Mouse (Mus musculus) stomach, postnatal 0 days (tissue): ENCODE data around the gene Rad51. TPM values are rescaled to one million over a fixed set of nuclear protein-coding genes. Genes with fewer than 3 reads are reported as not detected.
A peak's percentile ranks its signal among the peaks of the same experiment; 100 is the strongest.

ENCODE experiments used
- ATAC-seq: fragments of 200-750 bp; cut with Nextera tagmentation; 2 replicates; pipeline ENCODE4 v1.8.0; 2017; ENCODE audit not compliant: low FRiP score, low TSS enrichment
- DNase-seq: peaks from one replicate; pipeline ENCODE4 v3.0.0-alpha.2; 2016; ENCODE audit warnings: low spot score
- H3K27ac ChIP-seq: fragments of 300-500 bp; sonication (generic); replicated peaks from 2 replicates; pipeline ENCODE4 v1.5.1; 2014; ENCODE audit warnings: mild to moderate bottlenecking, control low read depth
- H3K27me3 ChIP-seq: fragments of 300-500 bp; sonication (generic); 2 replicates; pipeline ENCODE4 v1.6.1; 2014; ENCODE audit warnings: low read length; ENCODE audit not compliant: control insufficient read depth, insufficient read depth
- H3K36me3 ChIP-seq: fragments of 300-500 bp; sonication (generic); 2 replicates; pipeline ENCODE4 v1.6.1; 2014; ENCODE audit warnings: low read length, mixed read lengths; ENCODE audit not compliant: control insufficient read depth, insufficient read depth
- H3K4me1 ChIP-seq: fragments of 300-500 bp; sonication (generic); replicated peaks from 2 replicates; pipeline ENCODE4 v1.6.1; 2014; ENCODE audit warnings: antibody characterized with exemption; ENCODE audit not compliant: control insufficient read depth, insufficient read depth
- H3K4me2 ChIP-seq: fragments of 300-500 bp; sonication (generic); replicated peaks from 2 replicates; pipeline ENCODE4 v1.6.1; 2014; ENCODE audit warnings: low read depth, mild to moderate bottlenecking, control low read depth, moderate library complexity
- H3K4me3 ChIP-seq: fragments of 300-500 bp; sonication (generic); 2 replicates; pipeline ENCODE4 v1.5.1; 2014; ENCODE audit warnings: low read depth, low read length, control low read depth
- H3K9ac ChIP-seq: fragments of 300-500 bp; sonication (generic); 2 replicates; pipeline ENCODE4 v1.6.1; 2014; ENCODE audit warnings: mild to moderate bottlenecking, low read length, control low read depth, mixed read lengths
- H3K9me3 ChIP-seq: fragments of 300-500 bp; sonication (generic); 2 replicates; pipeline ENCODE4 v1.6.1; 2016; ENCODE audit warnings: low read length; ENCODE audit not compliant: control insufficient read depth
- CTCF ChIP-seq: IDR thresholded peaks from 2 replicates; pipeline ENCODE4 v1.5.1; 2016; ENCODE audit warnings: antibody characterized with exemption, low read depth, mild to moderate bottlenecking, moderate library complexity
- EP300 ChIP-seq: optimal IDR thresholded peaks from 2 replicates; pipeline ENCODE3; 2016; ENCODE audit warnings: antibody characterized with exemption
- WGBS: fragments of 180-500 bp; shearing (Covaris S2); extraction: QIAGEN DNeasy Blood & Tissue Kit; methylation state at CpG from one replicate; pipeline ENCODE4 v1.1.7; 2014; 5-methylcytosine and 5-hydroxymethylcytosine counted together
- polyA plus RNA-seq: library from polyadenylated mRNA; unstranded; fragments of >200 nt; fragmentation: Nextera tagmentation; extraction: Ambion mirVana; gene quantifications from 2 replicates; pipeline ENCODE4 v1.2.1, GENCODE M21; 2015

Gene Rad51
- polyA plus RNA-seq, 1 experiment from 2014 or later = 11.2 TPM

DNA sequence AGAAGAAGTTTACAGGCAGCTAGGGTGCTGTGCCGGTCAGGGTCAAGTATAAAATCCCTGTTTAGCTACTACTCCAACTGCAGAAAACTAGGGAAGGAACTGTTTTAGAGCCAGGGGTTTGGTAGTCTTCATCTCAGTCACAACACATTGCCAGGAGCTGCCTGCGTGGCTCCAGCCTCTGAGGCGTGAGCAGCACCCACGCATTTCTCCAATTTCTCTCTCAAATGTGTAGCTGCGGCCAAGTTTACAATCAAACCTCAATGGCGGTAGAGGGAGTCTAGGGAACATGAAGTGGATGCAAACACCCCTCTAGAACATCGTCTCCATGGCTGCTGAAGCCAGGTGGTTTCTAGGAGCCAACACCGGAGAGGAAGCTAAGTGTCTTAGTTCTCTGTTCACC lies 35.2 kb downstream of the Rad51 start:
- no peak overlapping the region for H3K27ac ChIP-seq
- DNase-seq (no peak), ATAC-seq (no peak)
- no peak overlapping the region for H3K9ac ChIP-seq
- H3K4me1 ChIP-seq = no peaks in the 10 kb centered on the region
- H3K9me3 ChIP-seq = no peaks in the 10 kb centered on the region
- H3K4me2 ChIP-seq = no peak overlapping the region
- peaks cover 26% of the 10 kb centered on the region for H3K36me3 ChIP-seq
- no peak overlapping the region for H3K4me3 ChIP-seq
- TF ChIP-seq CTCF = no peak
- no peak for TF ChIP-seq EP300
- WGBS = 87% methylated on average over 8 of the region's 8 CpGs
- no peaks in the 10 kb centered on the region for H3K27me3 ChIP-seq

DNA sequence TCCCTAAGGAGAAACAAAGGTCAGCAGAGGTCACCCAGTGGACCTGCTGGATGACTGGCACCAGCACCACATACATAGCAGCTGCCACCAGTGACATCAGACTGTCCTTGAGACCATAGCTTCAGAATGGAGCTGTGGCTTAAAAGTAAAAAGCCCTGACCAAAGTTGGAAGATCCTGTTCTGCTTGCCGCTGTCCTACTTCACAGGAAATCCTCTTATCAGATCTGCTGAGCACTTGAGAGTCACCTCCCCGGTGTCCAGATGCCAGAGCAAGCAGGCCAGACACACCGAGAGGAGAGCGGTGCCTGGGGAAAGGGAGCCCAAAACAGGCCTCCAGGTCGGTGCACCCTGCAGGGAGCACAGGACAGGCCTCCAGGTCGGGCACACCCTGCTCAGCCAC lies 39.7 kb downstream of the Rad51 start:
- DNase-seq (no peak), ATAC-seq (no peak)
- H3K27ac ChIP-seq = no peak overlapping the region
- peaks cover 13% of the 10 kb centered on the region for H3K36me3 ChIP-seq
- H3K4me3 ChIP-seq = no peak overlapping the region
- no peak overlapping the region for H3K9ac ChIP-seq
- no peaks in the 10 kb centered on the region for H3K9me3 ChIP-seq
- no peak for TF ChIP-seq CTCF
- TF ChIP-seq EP300 = no peak
- 82% methylated on average over 6 of the region's 6 CpGs for WGBS
- H3K4me2 ChIP-seq = no peak overlapping the region
- H3K4me1 ChIP-seq = no peaks in the 10 kb centered on the region; the same call in 1 of the 2 replicates
- H3K27me3 ChIP-seq = no peaks in the 10 kb centered on the region

DNA sequence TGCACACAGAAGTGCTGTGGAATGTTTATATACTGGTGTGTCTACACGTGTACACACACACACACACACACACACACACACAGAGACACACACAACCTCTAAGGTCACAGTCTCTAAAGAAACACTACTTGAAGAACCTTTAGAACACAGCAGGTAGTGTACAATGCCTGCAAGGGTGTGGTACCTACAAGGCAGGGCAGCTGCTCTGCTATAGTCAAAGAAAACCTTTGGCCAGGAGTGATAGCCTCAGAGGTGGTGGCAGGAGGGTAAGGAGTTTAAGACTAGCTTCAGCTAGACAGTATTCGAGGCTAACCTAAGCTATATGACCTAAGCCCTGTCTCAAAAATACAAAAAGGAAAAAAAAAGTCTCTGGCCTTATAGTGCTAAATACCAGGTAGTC lies 42.1 kb downstream of the Rad51 start:
- TF ChIP-seq CTCF (no peak), EP300 (no peak)
- Histone ChIP-seq H3K27ac (0 out of 2 replicates have a peak overlapping the region, but pooled peaks have one; percentile 56), H3K4me3 (no peak overlapping the region), H3K9me3 (no peaks in the 10 kb centered on the region), H3K4me1 (no peaks in the 10 kb centered on the region; the same call in 1 of the 2 replicates), H3K4me2 (no peak overlapping the region), H3K9ac (no peak overlapping the region), H3K36me3 (peaks cover 10% of the 10 kb centered on the region), H3K27me3 (no peaks in the 10 kb centered on the region)
- 69% methylated on average over 2 of the region's 2 CpGs for WGBS
- peak; percentile 81 for ATAC-seq
- DNase-seq = peak; percentile 57

DNA sequence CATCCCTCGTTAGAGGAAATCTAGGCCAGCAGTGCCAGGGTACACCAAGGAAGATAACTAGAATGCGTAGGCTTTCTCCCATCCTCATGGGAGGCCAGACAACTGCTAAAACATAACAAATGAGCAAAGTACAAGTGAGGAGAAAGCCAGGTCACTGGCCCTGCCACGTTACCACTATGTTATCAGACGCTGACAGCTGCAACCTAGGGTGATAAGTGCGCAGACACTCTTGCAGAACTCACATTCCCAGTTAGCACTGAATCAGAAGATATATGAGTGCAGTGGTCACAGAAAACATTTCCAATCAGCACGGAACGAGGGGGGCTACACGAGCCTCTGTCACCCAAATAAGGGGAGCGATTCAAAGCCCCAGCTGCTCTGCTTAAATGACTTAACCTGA lies 42.8 kb downstream of the Rad51 start:
- Histone ChIP-seq H3K4me3 (0 out of 2 replicates have a peak overlapping the region, but pooled peaks have one; percentile 99), H3K4me1 (no peaks in the 10 kb centered on the region; the same call in 1 of the 2 replicates), H3K9me3 (no peaks in the 10 kb centered on the region), H3K36me3 (peaks cover 9% of the 10 kb centered on the region), H3K27me3 (no peaks in the 10 kb centered on the region), H3K4me2 (peak overlapping the region; percentile 88), H3K27ac (peak overlapping the region; percentile 56; the same call in 1 of the 2 replicates), H3K9ac (no peak overlapping the region)
- no peak for ATAC-seq
- WGBS = 69% methylated on average over 9 of the region's 9 CpGs
- TF ChIP-seq CTCF (no peak), EP300 (no peak)
- peak; percentile 27 for DNase-seq

- peak overlapping the region; percentile 82 for H3K27ac ChIP-seq
- peak overlapping the region; percentile 88 for H3K4me2 ChIP-seq
- no peaks in the 10 kb centered on the region for H3K27me3 ChIP-seq
- peak overlapping the region; percentile 90 for H3K9ac ChIP-seq
- no peaks in the 10 kb centered on the region; the same call in 1 of the 2 replicates for H3K4me1 ChIP-seq
- H3K36me3 ChIP-seq = peaks cover 6% of the 10 kb centered on the region
- no peaks in the 10 kb centered on the region for H3K9me3 ChIP-seq
- TF ChIP-seq CTCF = no peak
- TF ChIP-seq EP300 = no peak
- ATAC-seq = peak; percentile 38; the same call in 1 of the 2 replicates
- 2% methylated on average over 34 of the region's 34 CpGs for WGBS
- peak; percentile 27 for DNase-seq
- peak overlapping the region; percentile 99 for H3K4me3 ChIP-seq
Measured at GRCm38 (mm10) chr2:119156081-119156680, 43.6 kb downstream of the Rad51 start.

DNA sequence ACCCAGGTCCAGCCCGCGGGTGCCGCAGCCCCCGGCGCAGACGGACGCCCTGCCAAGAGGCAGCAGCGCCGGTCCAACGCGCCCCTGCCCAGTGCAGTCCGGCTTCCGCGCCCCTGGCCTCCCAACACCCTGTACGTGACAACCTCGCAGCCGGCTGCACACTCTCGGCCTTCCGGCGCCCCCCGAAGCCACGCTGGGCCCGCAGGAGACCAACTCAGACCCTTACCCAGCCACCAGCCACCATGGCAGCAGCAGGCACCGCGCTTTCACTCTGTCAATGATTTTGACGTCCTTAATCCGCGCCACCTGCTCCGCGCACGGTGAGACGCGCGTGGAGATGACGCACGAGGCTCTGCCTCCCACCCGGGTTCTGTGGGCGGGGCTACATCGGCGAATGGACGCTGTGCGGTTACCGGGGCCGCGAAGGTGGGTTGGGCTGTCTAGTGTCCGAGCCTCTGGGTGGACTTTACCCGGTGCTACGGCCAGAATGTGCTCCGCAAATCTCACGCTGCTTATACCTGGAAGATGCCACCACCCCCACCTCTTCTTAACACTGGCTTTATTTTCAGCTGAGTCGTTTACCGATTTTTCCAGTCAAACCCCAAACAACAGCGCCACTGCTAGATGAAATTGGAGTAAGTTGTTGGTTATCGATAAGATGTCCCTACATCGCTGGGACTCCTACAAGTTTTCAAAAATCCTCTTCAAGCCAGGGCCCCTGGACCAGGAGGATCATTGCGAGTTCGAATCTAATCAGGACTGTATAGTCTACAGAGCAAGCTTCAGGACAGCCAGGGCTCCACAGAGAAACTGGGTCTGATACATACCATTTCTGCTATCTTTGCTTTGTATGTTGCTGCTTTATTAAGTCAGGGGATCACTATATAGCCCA lies 44.3 kb downstream of the Rad51 start, which contains the start of gene Rmdn3:
Rmdn3 (minus strand) TSS at position 354 of the 892 bp plus-strand sequence.
- Histone ChIP-seq H3K36me3 (peaks cover 2% of the 10 kb centered on the region; the same call in 1 of the 2 replicates), H3K4me1 (no peaks in the 10 kb centered on the region; the same call in 1 of the 2 replicates), H3K9me3 (no peaks in the 10 kb centered on the region), H3K27ac (peak within 1 kb of the TSS; percentile 82), H3K4me3 (peak within 1 kb of the TSS; percentile 99), H3K4me2 (peak within 1 kb of the TSS; percentile 88), H3K9ac (peak within 1 kb of the TSS; percentile 90), H3K27me3 (no peaks in the 10 kb centered on the region)
- DNase-seq = peak; percentile 95
- peak; percentile 15 for TF ChIP-seq CTCF
- TF ChIP-seq EP300 = no peak
- ATAC-seq = peak; percentile 83
- under 1% methylated on average over 57 of the region's 57 CpGs for WGBS
